Mouse (Mus musculus) bone marrow, adult 2 months (tissue): ENCODE results near the gene Per1.

Experiments used
- CTCF ChIP-seq: fragments of 200-500 bp; IDR thresholded peaks from 2 replicates; pipeline ENCODE4 v1.5.1; 2011; ENCODE audit warnings: low read length, control low read depth; ENCODE audit not compliant: control insufficient read depth, insufficient read depth
- POLR2A ChIP-seq: fragments of 200-500 bp; IDR thresholded peaks from 2 replicates; pipeline ENCODE4 v1.6.1; 2011; ENCODE audit warnings: low read depth, mild to moderate bottlenecking, control low read depth, low read length, borderline replicate concordance; ENCODE audit not compliant: control insufficient read depth

DNA sequence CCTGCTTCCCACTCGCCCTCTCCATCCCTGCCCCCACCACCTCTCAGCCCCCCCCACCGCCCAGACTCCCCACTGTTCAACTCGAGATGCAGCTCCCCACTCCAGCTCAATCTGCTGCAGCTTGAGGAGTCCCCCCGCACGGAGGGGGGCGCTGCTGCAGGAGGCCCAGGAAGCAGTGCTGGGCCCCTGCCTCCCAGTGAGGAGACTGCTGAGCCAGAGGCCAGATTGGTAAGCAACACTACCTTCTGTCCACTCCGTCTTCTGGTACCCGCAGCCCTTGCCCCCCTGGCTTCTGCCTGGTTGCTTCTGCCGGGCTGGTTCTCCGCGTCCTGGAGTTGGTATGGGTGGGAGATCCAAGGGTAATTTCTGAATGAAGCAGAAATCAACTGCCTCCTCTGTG, 11.8 kb downstream of the Per1 start:
- no peak for TF ChIP-seq CTCF
- no peak for TF ChIP-seq POLR2A
